ENCODE assay signal across 9 mouse cellular contexts in genomic region chr19:11817586-11817985, GRCm38 (mm10). TPM values are rescaled to one million over a fixed set of nuclear protein-coding genes. Genes with fewer than 3 reads are reported as not detected.
A peak's percentile ranks its signal among the peaks of the same experiment; 100 is the strongest.
DNase-seq lines count a peak whose midpoint lies in the region; ATAC-seq and TF ChIP-seq lines count a peak whose summit lies in the region.
"Had no signal": no experiment of that assay in that cellular context is flagged by ENCODE, and none has a peak within 500 bp of the region (broad histone marks: within the 10 kb centered on the region; RNA-seq: fewer than 3 reads in every experiment).

No protein-coding gene starts in this region.

- H3K27me3 ChIP-seq in embryonic facial prominence, embryonic 13.5 days = peaks cover 56% of the 10 kb centered on the region
- no peaks in the 10 kb centered on the region for H3K27me3 ChIP-seq in intestine, postnatal 0 days (replicated peaks; ENCODE audit: control insufficient read depth, insufficient read depth, low read length)

- H3K4me1 ChIP-seq in embryonic facial prominence, embryonic 13.5 days = peaks cover 11% of the 10 kb centered on the region
- peaks cover 3% of the 10 kb centered on the region; the same call in 1 of the 2 replicates for H3K4me1 ChIP-seq in intestine, postnatal 0 days (replicated peaks; ENCODE audit: control insufficient read depth, insufficient read depth, low read length)

- H3K9me3 ChIP-seq in embryonic facial prominence, embryonic 13.5 days = no peaks in the 10 kb centered on the region
- H3K9me3 ChIP-seq in intestine, postnatal 0 days (ENCODE audit: control insufficient read depth) = no peaks in the 10 kb centered on the region

- H3K4me2 ChIP-seq in embryonic facial prominence, embryonic 13.5 days = peak overlapping the region; percentile 93
- peak overlapping the region; percentile 82 for H3K4me2 ChIP-seq in intestine, postnatal 0 days (replicated peaks; ENCODE audit: low read depth)

- peak overlapping the region; percentile 94; the same call in 1 of the 2 replicates for H3K27ac ChIP-seq in layer of hippocampus, adult 2 months
- H3K27ac ChIP-seq in embryonic facial prominence, embryonic 13.5 days = no peak overlapping the region
- H3K27ac ChIP-seq in intestine, postnatal 0 days (ENCODE audit: low read depth, low read length) = peak overlapping the region; percentile 99

- no peak for TF ChIP-seq CTCF in layer of hippocampus, adult 2 months (conservative IDR thresholded peaks at IDR 0.05)
- TF ChIP-seq CTCF in intestine, postnatal 0 days (IDR thresholded peaks at IDR 0.05; ENCODE audit: low read depth) = no peak

- H3K36me3 ChIP-seq in embryonic facial prominence, embryonic 13.5 days = no peaks in the 10 kb centered on the region
- H3K36me3 ChIP-seq in intestine, postnatal 0 days (ENCODE audit: control insufficient read depth, insufficient read depth) = no peaks in the 10 kb centered on the region; the same call in 1 of the 2 replicates

- no peak overlapping the region for H3K9ac ChIP-seq in embryonic facial prominence, embryonic 13.5 days
- peak overlapping the region; percentile 93 for H3K9ac ChIP-seq in intestine, postnatal 0 days (ENCODE audit: low read depth, low read length)

- 10% methylated on average over 5 of the region's 5 CpGs for WGBS in embryonic facial prominence, embryonic 13.5 days
- 14% methylated on average over 5 of the region's 5 CpGs for WGBS in intestine, postnatal 0 days

- H3K4me3 ChIP-seq in layer of hippocampus, adult 2 months = peak overlapping the region; percentile 84
- peak overlapping the region; percentile 69 for H3K4me3 ChIP-seq in embryonic facial prominence, embryonic 13.5 days
- H3K4me3 ChIP-seq in intestine, postnatal 0 days (ENCODE audit: low read depth, low read length) = peak overlapping the region; percentile 90

- no peak for ATAC-seq in embryonic facial prominence, embryonic 13.5 days (ENCODE audit: insufficient number of reproducible peaks, insufficient read depth, low FRiP score, low TSS enrichment, low read depth)
- ATAC-seq in intestine, postnatal 0 days = no peak
- ATAC-seq: activated CD4-positive, CD25-positive, alpha-beta regulatory T cell, adult 4 months had no signal

- no peak for DNase-seq in layer of hippocampus, adult 2 months (ENCODE audit: low spot score in 2 of 2)
- no peak for DNase-seq in layer of hippocampus, adult 18-20 months (ENCODE audit: low spot score in 2 of 2)
- DNase-seq in retina, adult 2 months (ENCODE audit: low read depth, low spot score) = peak; percentile 65
- no peak for DNase-seq in frontal cortex, postnatal 36 days (ENCODE audit: low spot score in 2 of 2)
- DNase-seq in adrenal gland, postnatal 36 days = no peak
- no peak for DNase-seq in spleen, postnatal 10 days (ENCODE audit: low spot score in 2 of 2)

RNA-seq across cellular contexts. Expression of gene Stx3, which starts 1.6 kb away (rescaled TPM):
- 10 to 100 TPM; 30.6 to 39.3 TPM for total RNA-seq in layer of hippocampus, adult 2 months (2021)
- total RNA-seq in layer of hippocampus, adult 18-20 months (2021) = 10 to 100 TPM; 28.2 to 30.0 TPM
- polyA plus RNA-seq in embryonic facial prominence, embryonic 13.5 days (2015; fragmentation: Nextera tagmentation; extraction: Ambion mirVana) = 9.2 and 11.2 TPM in 2 replicates
- polyA plus RNA-seq in intestine, postnatal 0 days (2015; fragmentation: Nextera tagmentation; extraction: Ambion mirVana) = 125 and 137 TPM in 2 replicates
- 1 to 10 TPM; 8.4 to 9.2 TPM for total RNA-seq in adrenal gland, postnatal 36 days (2021)

RNA-seq across cellular contexts. Expression of gene Olfr1417, which starts 21.4 kb away (rescaled TPM):
- total RNA-seq in layer of hippocampus, adult 2 months (2021) = not detected
- total RNA-seq in layer of hippocampus, adult 18-20 months (2021) = not detected
- not detected in 2 replicates for polyA plus RNA-seq in embryonic facial prominence, embryonic 13.5 days (2015; fragmentation: Nextera tagmentation; extraction: Ambion mirVana)
- polyA plus RNA-seq in intestine, postnatal 0 days (2015; fragmentation: Nextera tagmentation; extraction: Ambion mirVana) = 0.08 TPM in 1 of 2 replicates, not detected in the other
- total RNA-seq in adrenal gland, postnatal 36 days (2021) = not detected
- polyA plus RNA-seq: activated CD4-positive, CD25-positive, alpha-beta regulatory T cell, adult 4 months had no signal

RNA-seq across cellular contexts. Expression of gene Olfr1418, which starts 43.3 kb away (rescaled TPM):
- total RNA-seq in layer of hippocampus, adult 2 months (2021) = not detected
- total RNA-seq in layer of hippocampus, adult 18-20 months (2021) = not detected
- polyA plus RNA-seq in embryonic facial prominence, embryonic 13.5 days (2015; fragmentation: Nextera tagmentation; extraction: Ambion mirVana) = not detected in 2 replicates
- polyA plus RNA-seq in intestine, postnatal 0 days (2015; fragmentation: Nextera tagmentation; extraction: Ambion mirVana) = not detected in 2 replicates
- total RNA-seq in adrenal gland, postnatal 36 days (2021) = not detected
- polyA plus RNA-seq: activated CD4-positive, CD25-positive, alpha-beta regulatory T cell, adult 4 months had no signal

RNA-seq across cellular contexts. Expression of gene Mrpl16, which starts 47.4 kb away (rescaled TPM):
- 10 to 100 TPM; 31.2 to 34.6 TPM for total RNA-seq in layer of hippocampus, adult 2 months (2021)
- 10 to 100 TPM; 35.3 to 36.1 TPM for total RNA-seq in layer of hippocampus, adult 18-20 months (2021)
- polyA plus RNA-seq in embryonic facial prominence, embryonic 13.5 days (2015; fragmentation: Nextera tagmentation; extraction: Ambion mirVana) = 45.9 and 49.4 TPM in 2 replicates
- 54.0 and 54.7 TPM in 2 replicates for polyA plus RNA-seq in intestine, postnatal 0 days (2015; fragmentation: Nextera tagmentation; extraction: Ambion mirVana)
- total RNA-seq in adrenal gland, postnatal 36 days (2021) = 10 to 100 TPM; 63.8 to 67.8 TPM

RNA-seq across cellular contexts. Expression of gene Olfr1419, which starts 57.3 kb away (rescaled TPM):
- total RNA-seq in layer of hippocampus, adult 2 months (2021) = not detected
- not detected for total RNA-seq in layer of hippocampus, adult 18-20 months (2021)
- not detected in 2 replicates for polyA plus RNA-seq in embryonic facial prominence, embryonic 13.5 days (2015; fragmentation: Nextera tagmentation; extraction: Ambion mirVana)
- polyA plus RNA-seq in intestine, postnatal 0 days (2015; fragmentation: Nextera tagmentation; extraction: Ambion mirVana) = not detected in 2 replicates
- total RNA-seq in adrenal gland, postnatal 36 days (2021) = not detected
- polyA plus RNA-seq: activated CD4-positive, CD25-positive, alpha-beta regulatory T cell, adult 4 months had no signal
